Mouse (Mus musculus): ENCODE results near the gene Hist1h2ag.
"Not testable (repeated sequence)": the region's sequence is repeated elsewhere in the genome, so short reads cannot be mapped to it uniquely, and the experiment has no call there.

Hist1h2ag gene

GRCm38 (mm10) chr13:22042568-22043502 lies at the start of gene Hist1h2ag, which contains the start of gene Hist1h2bj:
Gene Hist1h2ag, minus strand, starts transcription at chr13:22042944.
Gene Hist1h2bj, plus strand, starts transcription at chr13:22043214.
- DNase-seq (ENCODE audit: low spot score), result peak; percentile 98

- not testable (repeated sequence) for DNase-seq (ENCODE audit: low spot score)
These were observed 41.4 kb upstream of the Hist1h2ag start, which contains the start of gene Vmn1r188 for GRCm38 (mm10) chr13:22084140-22084539. Gene Vmn1r188, plus strand, starts transcription at chr13:22084440.

GRCm38 (mm10) chr13:22063468-22063867 lies 20.7 kb upstream of the Hist1h2ag start:
- DNase-seq (ENCODE audit: low spot score), result no peak

GRCm38 (mm10) chr13:22061422-22061821 lies 18.7 kb upstream of the Hist1h2ag start:
- no peak for DNase-seq (ENCODE audit: low spot score)

GRCm38 (mm10) chr13:22053754-22054153 lies 11.0 kb upstream of the Hist1h2ag start:
- DNase-seq (ENCODE audit: low spot score), result no peak

- DNase-seq (ENCODE audit: low spot score), result no peak
These were observed 8.7 kb upstream of the Hist1h2ag start for GRCm38 (mm10) chr13:22051523-22051859.

GRCm38 (mm10) chr13:22050591-22051522 lies 8.1 kb upstream of the Hist1h2ag start:
- peak; percentile 51 for DNase-seq (ENCODE audit: low spot score)

- no peak for DNase-seq (ENCODE audit: low spot score)
These were observed 7.1 kb upstream of the Hist1h2ag start for GRCm38 (mm10) chr13:22049737-22050440.

GRCm38 (mm10) chr13:22049041-22049440 lies 6.3 kb upstream of the Hist1h2ag start:
- no peak for DNase-seq (ENCODE audit: low spot score)

- no peak for DNase-seq (ENCODE audit: low spot score)
These were observed 2.6 kb upstream of the Hist1h2ag start for GRCm38 (mm10) chr13:22045311-22045710.

- no peak for DNase-seq (ENCODE audit: low spot score)
These were observed 1.9 kb upstream of the Hist1h2ag start for GRCm38 (mm10) chr13:22044432-22045155.

- DNase-seq (ENCODE audit: low spot score), result peak; percentile 78
These were observed 1.0 kb upstream of the Hist1h2ag start for GRCm38 (mm10) chr13:22043503-22044431.

GRCm38 (mm10) chr13:22041651-22042567 lies 835 bp downstream of the Hist1h2ag start:
- DNase-seq (ENCODE audit: low spot score), result peak; percentile 52

GRCm38 (mm10) chr13:22041142-22041536 lies 1.6 kb downstream of the Hist1h2ag start, which contains the start of gene Hist1h4i:
Gene Hist1h4i, minus strand, starts transcription at chr13:22041362.
- peak; percentile 98 for DNase-seq (ENCODE audit: low spot score)

- peak; percentile 47 for DNase-seq (ENCODE audit: low spot score)
These were observed 2.1 kb downstream of the Hist1h2ag start for GRCm38 (mm10) chr13:22040464-22041141.

- DNase-seq (ENCODE audit: low spot score), result no peak
These were observed 2.7 kb downstream of the Hist1h2ag start for GRCm38 (mm10) chr13:22039951-22040463.

GRCm38 (mm10) chr13:22039364-22039763 lies 3.4 kb downstream of the Hist1h2ag start:
- DNase-seq (ENCODE audit: low spot score), result no peak

- no peak for DNase-seq (ENCODE audit: low spot score)
These were observed 5.3 kb downstream of the Hist1h2ag start for GRCm38 (mm10) chr13:22037415-22037814.

Measured in adipocyte (in vitro differentiated cells).